Mouse (Mus musculus): ENCODE measurements around the gene R3hdm2.

GRCm38 (mm10) chr10:127412101-127412500 lies 32.0 kb downstream of the R3hdm2 start:
- no peak for TF ChIP-seq CTCF (IDR thresholded peaks at IDR 0.05; ENCODE audit: borderline replicate concordance, insufficient read depth, low read length)
- TF ChIP-seq POLR2A (IDR thresholded peaks at IDR 0.05; ENCODE audit: low read depth, low read length): no peak
